Comparison of ENCODE assay signal across 8 mouse cellular contexts in genomic region chr8:58566115-58566514, GRCm38 (mm10).
DNase-seq lines count a peak whose midpoint lies in the region; ATAC-seq and TF ChIP-seq lines count a peak whose summit lies in the region.

No protein-coding gene starts in this region.

- no peak overlapping the region for H3K27ac ChIP-seq in intestine, postnatal 0 days (ENCODE audit: low read depth, low read length)
- no peak overlapping the region for H3K27ac ChIP-seq in intestine, embryonic 16.5 days (ENCODE audit: low read length)
- no peak overlapping the region for H3K27ac ChIP-seq in kidney, adult 2 months (ENCODE audit: insufficient read depth, low read depth, low read length)

- no peaks in the 10 kb centered on the region for H3K36me3 ChIP-seq in intestine, postnatal 0 days (ENCODE audit: control insufficient read depth, insufficient read depth)
- no peaks in the 10 kb centered on the region for H3K36me3 ChIP-seq in intestine, embryonic 16.5 days (ENCODE audit: control insufficient read depth, insufficient read depth, low read length)
- no peaks in the 10 kb centered on the region for H3K36me3 ChIP-seq in E14TG2a.4 (ENCODE audit: insufficient read depth, low read length)
- H3K36me3 ChIP-seq in kidney, adult 2 months (ENCODE audit: control insufficient read depth, insufficient read depth, low read length), result no peaks in the 10 kb centered on the region

- intact Hi-C loops in left cerebral cortex, postnatal 14 days (cut with DNase I), result loop anchor here (2.0 kb wide), 1 partner anchor 1901 kb away; no protein-coding TSS in a partner anchor
- intact Hi-C loops in gastrocnemius, postnatal 14 days (cut with DNase I; ENCODE audit: low total_unique reads), result loop anchor here (5.0 kb wide), 1 partner anchor 1901 kb away; no protein-coding TSS in a partner anchor

- no peaks in the 10 kb centered on the region for H3K9me3 ChIP-seq in intestine, postnatal 0 days (ENCODE audit: control insufficient read depth)
- H3K9me3 ChIP-seq in intestine, embryonic 16.5 days (ENCODE audit: control insufficient read depth, low read length), result no peaks in the 10 kb centered on the region
- H3K9me3 ChIP-seq in E14TG2a.4 (ENCODE audit: low read length), result no peaks in the 10 kb centered on the region

- no peak overlapping the region for H3K4me2 ChIP-seq in intestine, postnatal 0 days (replicated peaks; ENCODE audit: low read depth)
- no peak overlapping the region for H3K4me2 ChIP-seq in intestine, embryonic 16.5 days (ENCODE audit: low read depth, low read length)

- TF ChIP-seq CTCF in intestine, postnatal 0 days (IDR thresholded peaks at IDR 0.05; ENCODE audit: low read depth), result peak; percentile 78
- TF ChIP-seq CTCF in E14TG2a.4 (conservative IDR thresholded peaks at IDR 0.05; ENCODE audit: low read length), result peak; percentile 78
- no peak for TF ChIP-seq CTCF in kidney, adult 2 months (conservative IDR thresholded peaks at IDR 0.05; ENCODE audit: insufficient read depth, insufficient read length, low read depth, low read length)

- no peaks in the 10 kb centered on the region for H3K27me3 ChIP-seq in intestine, postnatal 0 days (replicated peaks; ENCODE audit: control insufficient read depth, insufficient read depth, low read length)
- no peaks in the 10 kb centered on the region for H3K27me3 ChIP-seq in intestine, embryonic 16.5 days (replicated peaks; ENCODE audit: control insufficient read depth, insufficient read depth, low read length)
- no peaks in the 10 kb centered on the region; the same call in 1 of the 2 replicates for H3K27me3 ChIP-seq in E14TG2a.4 (ENCODE audit: insufficient read depth, low read length)
- H3K27me3 ChIP-seq in kidney, adult 2 months (replicated peaks; ENCODE audit: control insufficient read depth, insufficient read depth, low read length), result no peaks in the 10 kb centered on the region

- H3K4me1 ChIP-seq in intestine, postnatal 0 days (replicated peaks; ENCODE audit: control insufficient read depth, insufficient read depth, low read length), result no peaks in the 10 kb centered on the region
- H3K4me1 ChIP-seq in intestine, embryonic 16.5 days (ENCODE audit: control insufficient read depth, insufficient read depth, low read length), result no peaks in the 10 kb centered on the region
- no peaks in the 10 kb centered on the region for H3K4me1 ChIP-seq in E14TG2a.4 (replicated peaks; ENCODE audit: low read depth, low read length)
- H3K4me1 ChIP-seq in kidney, adult 2 months (ENCODE audit: control insufficient read depth, insufficient read depth, low read length), result no peaks in the 10 kb centered on the region

- H3K4me3 ChIP-seq in intestine, postnatal 0 days (ENCODE audit: low read depth, low read length), result no peak overlapping the region
- no peak overlapping the region for H3K4me3 ChIP-seq in intestine, embryonic 16.5 days (ENCODE audit: low read length)
- no peak overlapping the region for H3K4me3 ChIP-seq in E14TG2a.4 (replicated peaks; ENCODE audit: low read length)
- no peak overlapping the region for H3K4me3 ChIP-seq in kidney, adult 2 months (ENCODE audit: insufficient read depth, low read depth, low read length)

- no peak for ATAC-seq in intestine, postnatal 0 days
- ATAC-seq in intestine, embryonic 16.5 days, result no peak

- peak; percentile 26 for DNase-seq in cerebellum, adult 9-10 months
- DNase-seq in left cerebral cortex, postnatal 14 days (ENCODE audit: low spot score in 2 of 2), result peak; percentile 31 to 45
- no peak for DNase-seq in gastrocnemius, adult 18-20 months (ENCODE audit: low spot score)
- no peak for DNase-seq in kidney, adult 2 months
- no peak for DNase-seq in gastrocnemius, postnatal 14 days

- no peak overlapping the region for H3K9ac ChIP-seq in intestine, postnatal 0 days (ENCODE audit: low read depth, low read length)
- no peak overlapping the region for H3K9ac ChIP-seq in intestine, embryonic 16.5 days (ENCODE audit: low read depth, low read length)

- 34% methylated on average over 2 of the region's 2 CpGs for WGBS in intestine, postnatal 0 days
- WGBS in intestine, embryonic 16.5 days, result 40% methylated on average over 2 of the region's 2 CpGs
- 50% methylated on average over 2 of the region's 2 CpGs for WGBS in kidney, adult 2 months

- TF ChIP-seq POLR2A in kidney, adult 2 months (IDR thresholded peaks at IDR 0.05; ENCODE audit: low read depth, low read length), result no peak

Comparison
In these comparisons a context has a peak if more than half of its experiments do, and no peak if none do; other contexts are left out.
1. DNase-seq: peak in cerebellum, adult 9-10 months (single experiment) and left cerebral cortex, postnatal 14 days (2 of 2); none in gastrocnemius, adult 18-20 months (single experiment), kidney, adult 2 months (single experiment) and gastrocnemius, postnatal 14 days (single experiment).